7 mouse cellular contexts compared by ENCODE assay signal in genomic region chrX:98936101-98936500, GRCm38 (mm10). TPM values are rescaled to one million over a fixed set of nuclear protein-coding genes. Genes with fewer than 3 reads are reported as not detected.
DNase-seq lines count a peak whose midpoint lies in the region; ATAC-seq lines count a peak whose summit lies in the region.

Gene Yipf6, plus strand, starts transcription at chrX:98936316.

- no peaks in the 10 kb centered on the region for H3K27me3 ChIP-seq in heart, embryonic 15.5 days
- H3K27me3 ChIP-seq in midbrain, embryonic 15.5 days (replicated peaks), result 0 out of 2 replicates have a peak, but pooled peaks cover 4% of the 10 kb centered on the region

- 61% methylated on average over 3 of the region's 3 CpGs for WGBS in heart, embryonic 15.5 days
- WGBS in midbrain, embryonic 15.5 days, result 65% methylated on average over 3 of the region's 3 CpGs

- H3K36me3 ChIP-seq in heart, embryonic 15.5 days, result no peaks in the 10 kb centered on the region
- H3K36me3 ChIP-seq in midbrain, embryonic 15.5 days (replicated peaks), result no peaks in the 10 kb centered on the region

- H3K9me3 ChIP-seq in heart, embryonic 15.5 days (replicated peaks), result no peaks in the 10 kb centered on the region
- H3K9me3 ChIP-seq in midbrain, embryonic 15.5 days, result no peaks in the 10 kb centered on the region

- peak within 1 kb of the TSS; percentile 75 for H3K4me2 ChIP-seq in heart, embryonic 15.5 days
- peak within 1 kb of the TSS; percentile 55 for H3K4me2 ChIP-seq in midbrain, embryonic 15.5 days

- H3K27ac ChIP-seq in heart, embryonic 15.5 days, result peak within 1 kb of the TSS; percentile 94
- H3K27ac ChIP-seq in midbrain, embryonic 15.5 days, result peak within 1 kb of the TSS; percentile 93

- intact Hi-C loops in left cerebral cortex, postnatal 36 days (cut with DNase I), result no loop called here

- ATAC-seq in common myeloid progenitor, adult 5-6 weeks (replicated peaks; ENCODE audit: low read depth, poor library complexity, severe bottlenecking), result no peak
- ATAC-seq in heart, embryonic 15.5 days (replicated peaks; ENCODE audit: insufficient number of reproducible peaks, insufficient read depth, low FRiP score, low read depth), result no peak
- ATAC-seq in midbrain, embryonic 15.5 days (replicated peaks), result no peak

- H3K4me3 ChIP-seq in heart, embryonic 15.5 days, result peak within 1 kb of the TSS; percentile 67
- peak within 1 kb of the TSS; percentile 58 for H3K4me3 ChIP-seq in midbrain, embryonic 15.5 days

- DNase-seq in thymus, postnatal 0 days (ENCODE audit: low spot score), result no peak
- DNase-seq in thymus, postnatal 10 days (ENCODE audit: low spot score in 2 of 2), result no peak
- DNase-seq in left cerebral cortex, postnatal 36 days (ENCODE audit: low spot score in 2 of 2), result no peak
- no peak for DNase-seq in natural killer cell, adult 2 months (ENCODE audit: low spot score in 2 of 2)

- H3K4me1 ChIP-seq in heart, embryonic 15.5 days (replicated peaks), result peaks cover 6% of the 10 kb centered on the region
- H3K4me1 ChIP-seq in midbrain, embryonic 15.5 days, result peaks cover 10% of the 10 kb centered on the region

- peak within 1 kb of the TSS; percentile 68 for H3K9ac ChIP-seq in heart, embryonic 15.5 days
- H3K9ac ChIP-seq in midbrain, embryonic 15.5 days, result peak within 1 kb of the TSS; percentile 57

RNA-seq across cellular contexts. Expression of gene Yipf6, which starts in this region (rescaled TPM):
- 20.8 and 25.1 TPM in 2 replicates for polyA plus RNA-seq in thymus, postnatal 0 days (2015; fragmentation: Nextera tagmentation; extraction: Ambion mirVana)
- 24.9 and 29.6 TPM in 2 replicates for total RNA-seq in common myeloid progenitor, adult 5-6 weeks (2017)
- 16.3 and 16.9 TPM in 2 replicates for polyA plus RNA-seq in heart, embryonic 15.5 days (2015; fragmentation: Nextera tagmentation; extraction: Ambion mirVana)
- total RNA-seq in left cerebral cortex, postnatal 36 days (2021), result 10 to 100 TPM; 32.8 to 33.9 TPM
- polyA plus RNA-seq in midbrain, embryonic 15.5 days (2015; fragmentation: Nextera tagmentation; extraction: Ambion mirVana), result 17.7 and 17.9 TPM in 2 replicates
